Mouse (Mus musculus): ENCODE data around the gene AU022252. TPM values are rescaled to one million over a fixed set of nuclear protein-coding genes. Genes with fewer than 3 reads are reported as not detected.

AU022252 gene
- polyA plus RNA-seq, 1 experiment from 2014 or later, result 31.1 TPM

- H3K27ac ChIP-seq (ENCODE audit: low read length), result no peak overlapping the region
- H3K27me3 ChIP-seq (ENCODE audit: insufficient read depth, low read length), result no peaks in the 10 kb centered on the region
- H3K4me1 ChIP-seq (ENCODE audit: insufficient read depth, low read length), result 0 out of 2 replicates have a peak, but pooled peaks cover 7% of the 10 kb centered on the region
- no peak overlapping the region; the same call in 1 of the 2 replicates for H3K9ac ChIP-seq (replicated peaks; ENCODE audit: low read length)
- no peak overlapping the region for H3K4me2 ChIP-seq (replicated peaks; ENCODE audit: low read depth, low read length)
- no peaks in the 10 kb centered on the region for H3K36me3 ChIP-seq (ENCODE audit: insufficient read depth, low read length)
- H3K9me3 ChIP-seq (ENCODE audit: low read length), result no peaks in the 10 kb centered on the region
- WGBS, result 33% methylated on average over 18 of the region's 18 CpGs
- no peak for ATAC-seq (ENCODE audit: low FRiP score, low TSS enrichment)
- no peak overlapping the region for H3K4me3 ChIP-seq (ENCODE audit: low read length)
Observed at GRCm38 (mm10) chr4:119178331-119178730, 54.2 kb downstream of the AU022252 start.

GRCm38 (mm10) chr4:119177702-119178101 lies 54.8 kb downstream of the AU022252 start:
- no peak overlapping the region for H3K4me2 ChIP-seq (replicated peaks; ENCODE audit: low read depth, low read length)
- no peaks in the 10 kb centered on the region for H3K36me3 ChIP-seq (ENCODE audit: insufficient read depth, low read length)
- H3K27ac ChIP-seq (ENCODE audit: low read length), result no peak overlapping the region
- no peak for ATAC-seq (ENCODE audit: low FRiP score, low TSS enrichment)
- no peaks in the 10 kb centered on the region for H3K9me3 ChIP-seq (ENCODE audit: low read length)
- 81% methylated on average over 5 of the region's 5 CpGs for WGBS
- no peak overlapping the region for H3K9ac ChIP-seq (replicated peaks; ENCODE audit: low read length)
- H3K27me3 ChIP-seq (ENCODE audit: insufficient read depth, low read length), result no peaks in the 10 kb centered on the region
- no peak overlapping the region for H3K4me3 ChIP-seq (ENCODE audit: low read length)
- H3K4me1 ChIP-seq (ENCODE audit: insufficient read depth, low read length), result peaks cover 12% of the 10 kb centered on the region

DNA sequence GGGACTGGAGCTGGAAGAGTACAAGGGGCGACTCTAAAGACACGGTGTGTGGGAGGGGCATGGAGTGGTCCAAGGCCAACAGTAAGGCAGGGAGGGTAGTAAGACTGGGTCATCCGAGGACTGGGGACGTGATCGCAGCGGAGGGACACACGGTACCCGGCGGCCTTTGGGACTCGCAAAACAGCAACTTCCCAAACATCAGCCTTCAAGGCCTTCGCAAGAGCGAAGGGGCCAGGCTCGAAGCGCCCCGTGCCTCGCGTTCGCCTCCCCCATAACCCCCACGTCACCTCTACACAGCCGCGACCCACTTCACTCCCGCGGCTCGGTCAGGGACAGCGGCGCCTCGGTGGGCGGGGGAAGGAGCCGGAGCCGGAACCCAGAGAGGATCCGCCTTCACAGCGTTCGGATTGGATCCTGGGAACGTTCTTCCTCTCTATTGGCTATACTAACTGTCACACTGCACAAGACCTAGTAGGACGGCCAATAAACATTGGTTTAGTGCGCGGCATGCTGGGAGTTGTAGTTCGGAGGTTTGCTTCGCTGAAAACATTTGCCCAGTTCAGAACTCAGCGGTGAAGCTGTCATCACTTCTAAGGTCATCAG lies 58.6 kb downstream of the AU022252 start, which contains the start of gene Zfp691:
Gene Zfp691 (minus strand): TSS at position 345 of the 603 bp plus-strand sequence.
- Histone ChIP-seq H3K9me3 (ENCODE audit: low read length) (no peaks in the 10 kb centered on the region), H3K4me3 (ENCODE audit: low read length) (peak within 1 kb of the TSS; percentile 80), H3K4me2 (replicated peaks; ENCODE audit: low read depth, low read length) (peak within 1 kb of the TSS; percentile 77), H3K27ac (ENCODE audit: low read length) (peak within 1 kb of the TSS; percentile 5; the same call in 1 of the 2 replicates), H3K36me3 (ENCODE audit: insufficient read depth, low read length) (peaks cover 16% of the 10 kb centered on the region), H3K9ac (replicated peaks; ENCODE audit: low read length) (peak within 1 kb of the TSS; percentile 85), H3K27me3 (ENCODE audit: insufficient read depth, low read length) (no peaks in the 10 kb centered on the region), H3K4me1 (ENCODE audit: insufficient read depth, low read length) (peaks cover 15% of the 10 kb centered on the region)
- ATAC-seq (ENCODE audit: low FRiP score, low TSS enrichment), result peak; percentile 100
- under 1% methylated on average over 40 of the region's 40 CpGs for WGBS

- no peak for ATAC-seq (ENCODE audit: low FRiP score, low TSS enrichment)
- 32% methylated on average over 18 of the region's 18 CpGs for WGBS
- H3K27ac ChIP-seq (ENCODE audit: low read length), result peak overlapping the region; percentile 5; the same call in 1 of the 2 replicates
Observed at GRCm38 (mm10) chr4:119172919-119173650, 59.4 kb downstream of the AU022252 start.

DNA sequence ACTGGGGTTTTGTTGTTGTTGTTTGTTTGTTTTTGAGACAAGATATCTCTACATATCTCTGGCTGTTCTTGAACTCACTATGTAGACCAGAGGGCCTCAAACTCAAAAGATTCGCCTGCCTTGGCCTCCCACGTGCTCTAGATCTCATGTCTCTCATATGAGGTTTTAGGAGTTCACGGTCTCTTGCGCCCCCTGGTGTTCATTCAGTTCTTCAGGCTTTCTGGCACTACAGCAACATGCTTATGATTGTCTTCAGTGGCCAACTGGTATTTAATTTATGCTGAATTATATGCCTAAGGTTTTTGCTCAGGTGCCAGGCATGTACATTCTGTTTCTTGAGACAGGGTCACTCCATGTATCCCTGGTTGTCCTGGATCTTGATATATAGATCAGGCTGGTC lies 64.8 kb downstream of the AU022252 start:
- WGBS, result 5% methylated on average over 4 of the region's 4 CpGs
- Histone ChIP-seq H3K4me1 (ENCODE audit: insufficient read depth, low read length) (peaks cover 2% of the 10 kb centered on the region), H3K27ac (ENCODE audit: low read length) (no peak overlapping the region), H3K9ac (replicated peaks; ENCODE audit: low read length) (no peak overlapping the region), H3K4me3 (ENCODE audit: low read length) (no peak overlapping the region), H3K36me3 (ENCODE audit: insufficient read depth, low read length) (peaks cover 18% of the 10 kb centered on the region), H3K4me2 (replicated peaks; ENCODE audit: low read depth, low read length) (no peak overlapping the region), H3K9me3 (ENCODE audit: low read length) (no peaks in the 10 kb centered on the region), H3K27me3 (ENCODE audit: insufficient read depth, low read length) (no peaks in the 10 kb centered on the region)
- no peak for ATAC-seq (ENCODE audit: low FRiP score, low TSS enrichment)

More at GRCm38 (mm10) chr4:119172919-119173650, 59.4 kb downstream of the AU022252 start:
- Histone ChIP-seq H3K4me1 (ENCODE audit: insufficient read depth, low read length) (peaks cover 10% of the 10 kb centered on the region), H3K9ac (replicated peaks; ENCODE audit: low read length) (peak overlapping the region; percentile 85), H3K4me3 (ENCODE audit: low read length) (peak overlapping the region; percentile 80), H3K36me3 (ENCODE audit: insufficient read depth, low read length) (peaks cover 18% of the 10 kb centered on the region), H3K9me3 (ENCODE audit: low read length) (no peaks in the 10 kb centered on the region), H3K27me3 (ENCODE audit: insufficient read depth, low read length) (no peaks in the 10 kb centered on the region), H3K4me2 (replicated peaks; ENCODE audit: low read depth, low read length) (peak overlapping the region; percentile 77)

- no peak overlapping the region for H3K27ac ChIP-seq (ENCODE audit: low read length)
- no peak overlapping the region for H3K4me3 ChIP-seq (ENCODE audit: low read length)
- H3K9ac ChIP-seq (replicated peaks; ENCODE audit: low read length), result no peak overlapping the region
- no peak overlapping the region for H3K4me2 ChIP-seq (replicated peaks; ENCODE audit: low read depth, low read length)
- H3K27me3 ChIP-seq (ENCODE audit: insufficient read depth, low read length), result no peaks in the 10 kb centered on the region
- no peaks in the 10 kb centered on the region for H3K4me1 ChIP-seq (ENCODE audit: insufficient read depth, low read length)
- ATAC-seq (ENCODE audit: low FRiP score, low TSS enrichment), result no peak
- WGBS, result 83% methylated on average over 4 of the region's 4 CpGs
- no peaks in the 10 kb centered on the region for H3K9me3 ChIP-seq (ENCODE audit: low read length)
- peaks cover 18% of the 10 kb centered on the region for H3K36me3 ChIP-seq (ENCODE audit: insufficient read depth, low read length)
Observed at GRCm38 (mm10) chr4:119167068-119167467, 65.4 kb downstream of the AU022252 start.

- no peak overlapping the region for H3K4me3 ChIP-seq (ENCODE audit: low read length)
- H3K27ac ChIP-seq (ENCODE audit: low read length), result no peak overlapping the region
- H3K9ac ChIP-seq (replicated peaks; ENCODE audit: low read length), result no peak overlapping the region
- no peaks in the 10 kb centered on the region for H3K4me1 ChIP-seq (ENCODE audit: insufficient read depth, low read length)
- H3K27me3 ChIP-seq (ENCODE audit: insufficient read depth, low read length), result no peaks in the 10 kb centered on the region
- H3K9me3 ChIP-seq (ENCODE audit: low read length), result no peaks in the 10 kb centered on the region
- H3K36me3 ChIP-seq (ENCODE audit: insufficient read depth, low read length), result peaks cover 18% of the 10 kb centered on the region
- H3K4me2 ChIP-seq (replicated peaks; ENCODE audit: low read depth, low read length), result no peak overlapping the region
- WGBS, result 61% methylated on average over 7 of the region's 7 CpGs
- ATAC-seq (ENCODE audit: low FRiP score, low TSS enrichment), result no peak
Observed at GRCm38 (mm10) chr4:119165916-119166315, 66.6 kb downstream of the AU022252 start.

GRCm38 (mm10) chr4:119162990-119163389 lies 69.5 kb downstream of the AU022252 start:
- Histone ChIP-seq H3K9me3 (ENCODE audit: low read length) (no peaks in the 10 kb centered on the region), H3K27me3 (ENCODE audit: insufficient read depth, low read length) (no peaks in the 10 kb centered on the region), H3K36me3 (ENCODE audit: insufficient read depth, low read length) (no peaks in the 10 kb centered on the region), H3K9ac (replicated peaks; ENCODE audit: low read length) (no peak overlapping the region), H3K27ac (ENCODE audit: low read length) (no peak overlapping the region), H3K4me3 (ENCODE audit: low read length) (no peak overlapping the region), H3K4me2 (replicated peaks; ENCODE audit: low read depth, low read length) (no peak overlapping the region), H3K4me1 (ENCODE audit: insufficient read depth, low read length) (no peaks in the 10 kb centered on the region)
- no peak for ATAC-seq (ENCODE audit: low FRiP score, low TSS enrichment)
- WGBS, result 70% methylated on average over 4 of the region's 4 CpGs

DNA sequence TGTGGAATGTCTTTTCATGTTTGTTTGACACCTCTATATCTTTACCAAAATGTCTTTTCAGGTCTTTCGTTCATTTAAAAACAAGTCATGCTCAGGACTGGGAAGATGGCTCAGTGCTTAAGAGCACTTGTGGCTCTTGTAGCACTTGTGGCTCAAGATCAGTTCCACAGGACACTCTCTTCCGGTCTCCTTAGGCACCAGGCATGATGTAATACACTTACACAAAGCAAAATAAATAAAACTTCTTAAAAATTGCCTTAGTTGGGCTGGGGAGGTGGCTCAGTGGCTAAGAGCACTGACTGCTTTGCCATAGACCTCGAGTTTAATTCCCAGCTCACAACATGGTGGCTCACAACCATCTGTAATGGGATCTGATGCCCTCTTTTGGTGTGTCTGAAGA lies 71.2 kb downstream of the AU022252 start:
- H3K27me3 ChIP-seq (ENCODE audit: insufficient read depth, low read length), result no peaks in the 10 kb centered on the region
- no peak overlapping the region for H3K4me3 ChIP-seq (ENCODE audit: low read length)
- no peak overlapping the region for H3K9ac ChIP-seq (replicated peaks; ENCODE audit: low read length)
- no peak overlapping the region for H3K27ac ChIP-seq (ENCODE audit: low read length)
- 58% methylated on average over 3 of the region's 3 CpGs for WGBS
- no peak for ATAC-seq (ENCODE audit: low FRiP score, low TSS enrichment)
- no peaks in the 10 kb centered on the region for H3K9me3 ChIP-seq (ENCODE audit: low read length)
- H3K36me3 ChIP-seq (ENCODE audit: insufficient read depth, low read length), result no peaks in the 10 kb centered on the region
- no peak overlapping the region for H3K4me2 ChIP-seq (replicated peaks; ENCODE audit: low read depth, low read length)
- no peaks in the 10 kb centered on the region for H3K4me1 ChIP-seq (ENCODE audit: insufficient read depth, low read length)

DNA sequence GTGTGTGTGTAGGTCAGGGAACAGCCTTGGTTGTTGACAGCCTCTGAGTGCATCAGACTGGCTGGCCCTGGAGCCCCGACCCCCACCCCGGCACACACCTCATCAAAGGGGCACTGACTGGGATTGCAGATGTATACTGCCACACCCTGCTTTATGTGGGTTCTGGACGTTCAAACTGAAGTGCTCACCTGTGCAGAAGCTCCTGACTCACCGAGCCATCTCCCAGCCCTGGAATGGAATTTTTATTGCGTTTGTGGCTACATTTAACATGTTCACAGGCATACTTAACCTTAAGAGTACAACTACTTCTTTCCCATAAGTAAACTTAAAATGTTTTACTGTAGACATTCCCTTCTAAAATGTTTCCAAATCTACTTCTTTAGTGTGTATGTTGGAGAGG lies 74.6 kb downstream of the AU022252 start:
- no peak overlapping the region for H3K4me2 ChIP-seq (replicated peaks; ENCODE audit: low read depth, low read length)
- H3K36me3 ChIP-seq (ENCODE audit: insufficient read depth, low read length), result no peaks in the 10 kb centered on the region
- no peak overlapping the region for H3K4me3 ChIP-seq (ENCODE audit: low read length)
- H3K27ac ChIP-seq (ENCODE audit: low read length), result no peak overlapping the region
- ATAC-seq (ENCODE audit: low FRiP score, low TSS enrichment), result no peak
- H3K9me3 ChIP-seq (ENCODE audit: low read length), result no peaks in the 10 kb centered on the region
- 69% methylated on average over 5 of the region's 5 CpGs for WGBS
- H3K27me3 ChIP-seq (ENCODE audit: insufficient read depth, low read length), result no peaks in the 10 kb centered on the region
- no peak overlapping the region for H3K9ac ChIP-seq (replicated peaks; ENCODE audit: low read length)
- no peaks in the 10 kb centered on the region for H3K4me1 ChIP-seq (ENCODE audit: insufficient read depth, low read length)

Data from kidney, embryonic 16.5 days (tissue).